Mouse (Mus musculus) C2C12 (cell line): Measurements from ENCODE around the gene Ube2s. TPM values are rescaled to one million over a fixed set of nuclear protein-coding genes. Genes with fewer than 3 reads are reported as not detected.
"Not testable (repeated sequence)": the region's sequence is repeated elsewhere in the genome, so short reads cannot be mapped to it uniquely, and the experiment has no call there.

Source experiments
- H3K27me3 ChIP-seq: one replicate; pipeline ENCODE4 v1.6.1; 2011; ENCODE audit not compliant: control insufficient read depth, insufficient read depth, insufficient read length
- H3K36me3 ChIP-seq: one replicate; pipeline ENCODE4 v1.6.1; 2011; ENCODE audit not compliant: control insufficient read depth, insufficient read depth
- H3K4me3 ChIP-seq: one replicate; pipeline ENCODE4 v1.5.1; 2011; ENCODE audit warnings: mild to moderate bottlenecking, control low read depth; ENCODE audit not compliant: poor library complexity, insufficient read depth, severe bottlenecking
- H3K79me2 ChIP-seq: one replicate; pipeline ENCODE4 v1.6.1; 2011; ENCODE audit not compliant: control insufficient read depth, insufficient read depth
- H3K79me3 ChIP-seq: one replicate; pipeline ENCODE4 v1.6.1; 2011; ENCODE audit warnings: low read depth, control low read depth
- H3ac ChIP-seq: one replicate; pipeline ENCODE3; 2011; ENCODE audit warnings: low read depth; ENCODE audit not compliant: control insufficient read depth, insufficient read length
- CEBPB ChIP-seq: IDR thresholded peaks from one replicate; pipeline ENCODE4 v1.6.1; 2011; ENCODE audit warnings: low read depth, mild to moderate bottlenecking, control low read depth, moderate library complexity
- CTCF ChIP-seq: IDR thresholded peaks from one replicate; pipeline ENCODE4 v1.5.1; 2011; ENCODE audit not compliant: control insufficient read depth, insufficient read depth, insufficient read length
- FOSL1 ChIP-seq: IDR thresholded peaks from one replicate; pipeline ENCODE4 v1.8.0; 2011; ENCODE audit warnings: mild to moderate bottlenecking, low read length; ENCODE audit not compliant: poor library complexity, insufficient read depth, severe bottlenecking
- MAX ChIP-seq: IDR thresholded peaks from one replicate; pipeline ENCODE4 v1.6.1; 2011; ENCODE audit warnings: mild to moderate bottlenecking, control low read depth
- MYOD1 ChIP-seq: IDR thresholded peaks from one replicate; pipeline ENCODE4 v1.6.1; 2011; ENCODE audit warnings: low read depth; ENCODE audit not compliant: control insufficient read depth, insufficient read length
- MYOG ChIP-seq: IDR thresholded peaks from one replicate; pipeline ENCODE4 v1.6.1; 2011; ENCODE audit not compliant: control insufficient read depth, insufficient read length; ENCODE audit errors: extremely low read depth
- USF1 ChIP-seq: IDR thresholded peaks from one replicate; pipeline ENCODE4 v1.6.1; 2011; ENCODE audit warnings: low read depth, mild to moderate bottlenecking, control low read depth, moderate library complexity
- polyA plus RNA-seq: library from polyadenylated mRNA; unstranded; fragments of >200 nt; fragmentation: generic; extraction: Trizol; gene quantifications from one replicate; pipeline ENCODE4 v1.2.1, GENCODE M21; 2012; ENCODE audit warnings: missing spikeins

Ube2s gene
- polyA plus RNA-seq, 1 experiment: 599 TPM

- Histone ChIP-seq H3K79me3 (peaks cover 38% of the 10 kb centered on the region), H3K79me2 (peaks cover 39% of the 10 kb centered on the region), H3K36me3 (peaks cover 42% of the 10 kb centered on the region), H3K4me3 (peak overlapping the region; percentile 89), H3K27me3 (no peaks in the 10 kb centered on the region), H3ac (peak overlapping the region; percentile 98)
- TF ChIP-seq CTCF (no peak), MYOD1 (no peak), USF1 (no peak), MYOG (no peak), MAX (no peak), FOSL1 (no peak), CEBPB (no peak)
These were observed 518 bp downstream of the Ube2s start for GRCm38 (mm10) chr7:4811842-4812302.

- peak overlapping the region; percentile 98 for H3ac ChIP-seq
- H3K27me3 ChIP-seq: not testable (repeated sequence)
These were observed 1.3 kb downstream of the Ube2s start for GRCm38 (mm10) chr7:4811131-4811530.

GRCm38 (mm10) chr7:4806716-4807115 is 5.7 kb downstream of the Ube2s start:
- Histone ChIP-seq H3K27me3 (no peaks in the 10 kb centered on the region), H3K36me3 (peaks cover 69% of the 10 kb centered on the region), H3K4me3 (no peak overlapping the region), H3ac (no peak overlapping the region), H3K79me3 (peaks cover 35% of the 10 kb centered on the region), H3K79me2 (peaks cover 34% of the 10 kb centered on the region)
- TF ChIP-seq CEBPB (no peak), MYOG (no peak), CTCF (no peak), USF1 (no peak), FOSL1 (no peak), MYOD1 (no peak), MAX (no peak)

More at GRCm38 (mm10) chr7:4811131-4811530, 1.3 kb downstream of the Ube2s start:
- Histone ChIP-seq H3K4me3 (peak overlapping the region; percentile 89), H3K79me3 (peaks cover 38% of the 10 kb centered on the region), H3K36me3 (peaks cover 49% of the 10 kb centered on the region), H3K79me2 (peaks cover 39% of the 10 kb centered on the region)

- Histone ChIP-seq H3K36me3 (peaks cover 38% of the 10 kb centered on the region), H3K4me3 (no peak overlapping the region), H3ac (no peak overlapping the region), H3K79me3 (no peaks in the 10 kb centered on the region), H3K79me2 (no peaks in the 10 kb centered on the region), H3K27me3 (no peaks in the 10 kb centered on the region)
- TF ChIP-seq MYOG (no peak), MYOD1 (no peak), CEBPB (no peak), MAX (no peak), USF1 (no peak), CTCF (no peak)
These were observed 10.1 kb downstream of the Ube2s start for GRCm38 (mm10) chr7:4802247-4802646.

DNA sequence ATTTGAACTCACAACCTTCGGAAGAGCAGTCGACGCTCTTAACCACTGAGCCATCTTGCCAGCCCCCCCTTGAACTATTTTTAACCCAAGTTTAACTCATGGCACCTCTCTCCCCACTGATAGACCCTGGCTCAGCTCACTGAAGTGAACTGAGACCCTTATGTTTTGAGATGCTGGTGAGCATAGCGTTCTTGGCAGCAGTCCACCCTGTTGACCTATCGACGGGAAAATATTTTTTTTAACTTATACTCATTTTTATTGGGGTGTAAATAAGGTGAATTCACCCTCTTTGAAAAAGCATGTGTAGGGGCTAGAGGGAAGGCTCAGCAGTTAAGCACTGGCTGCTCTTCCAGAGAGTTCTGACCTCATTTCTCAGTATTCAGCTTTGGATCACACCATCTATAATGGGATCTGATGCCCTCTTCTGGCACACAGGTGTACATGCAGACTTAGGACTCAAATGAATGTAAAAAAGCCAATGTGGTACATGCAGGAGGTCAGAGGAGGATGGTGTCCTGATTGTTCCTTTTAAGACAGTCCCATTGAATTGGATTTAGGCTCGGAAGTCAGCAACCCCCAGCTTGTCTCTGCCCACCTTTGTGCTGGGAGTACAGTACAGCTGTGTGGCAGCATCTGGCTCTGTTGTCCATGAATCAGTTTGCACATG is 16.5 kb downstream of the Ube2s start:
- Histone ChIP-seq H3K27me3 (no peaks in the 10 kb centered on the region), H3K79me2 (peaks cover 27% of the 10 kb centered on the region), H3ac (no peak overlapping the region), H3K36me3 (peaks cover 45% of the 10 kb centered on the region), H3K4me3 (no peak overlapping the region), H3K79me3 (peaks cover 19% of the 10 kb centered on the region)
- no peak for TF ChIP-seq CTCF

- Histone ChIP-seq H3K36me3 (peaks cover 45% of the 10 kb centered on the region), H3ac (peak overlapping the region; percentile 100), H3K79me3 (peaks cover 19% of the 10 kb centered on the region), H3K4me3 (peak overlapping the region; percentile 60), H3K79me2 (peaks cover 27% of the 10 kb centered on the region), H3K27me3 (no peaks in the 10 kb centered on the region)
- TF ChIP-seq MAX (no peak), FOSL1 (no peak), CEBPB (no peak), MYOD1 (no peak), USF1 (no peak), CTCF (no peak), MYOG (no peak)
These were observed 17.7 kb downstream of the Ube2s start for GRCm38 (mm10) chr7:4794631-4795168.
